Mouse (Mus musculus): Measurements from ENCODE around the gene Fiz1.

DNA sequence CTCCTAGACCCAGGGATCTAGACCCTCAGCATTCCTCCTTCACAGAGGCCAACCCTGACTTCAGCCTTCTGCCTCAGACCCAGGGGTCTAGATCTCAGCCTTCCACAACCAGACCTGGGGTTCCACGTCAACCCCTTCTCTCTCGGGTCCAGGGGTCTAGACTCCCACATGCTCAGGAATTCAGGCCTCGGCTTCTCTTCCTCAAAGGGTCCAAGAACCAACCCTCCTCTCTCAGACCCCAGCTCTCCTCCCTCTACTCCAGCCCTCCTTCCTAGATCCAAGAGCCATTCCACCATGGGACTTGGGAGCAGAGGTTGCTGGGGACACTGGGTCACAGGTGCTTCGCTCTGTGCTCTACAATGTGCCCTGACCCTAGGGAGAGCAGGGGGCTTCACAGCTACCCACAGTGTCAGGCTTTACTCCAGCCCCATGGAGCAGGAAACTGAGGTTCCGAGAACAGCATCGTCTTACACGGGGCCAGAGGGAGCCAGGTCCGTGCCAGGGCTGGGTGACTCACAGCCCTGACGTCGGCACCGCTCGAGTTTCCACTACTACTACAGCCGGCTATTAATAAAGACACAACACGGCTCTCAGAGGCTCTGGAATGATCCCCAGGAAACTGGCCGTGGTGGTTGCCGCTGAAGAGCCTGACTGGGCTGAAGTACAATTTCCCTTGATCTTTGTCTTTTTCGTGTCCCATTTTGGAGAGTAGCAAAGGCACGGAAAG lies 42.0 kb downstream of the Fiz1 start:
- TF ChIP-seq CTCF (IDR thresholded peaks at IDR 0.05; ENCODE audit: low read depth, low read length) (no peak), POLR2A (IDR thresholded peaks at IDR 0.05; ENCODE audit: extremely low read depth, insufficient read depth, low read length) (no peak)

Data from liver, adult 2 months (tissue).